Mouse (Mus musculus): ENCODE data around the gene Gm49661. TPM values are rescaled to one million over a fixed set of nuclear protein-coding genes. Genes with fewer than 3 reads are reported as not detected.

The Gm49661 gene
- not detected in 2 replicates for polyA plus RNA-seq (2015; fragmentation: Nextera tagmentation; extraction: Ambion mirVana)

- WGBS: under 1% methylated on average over 56 of the region's 56 CpGs
- H3K4me2 ChIP-seq (replicated peaks; ENCODE audit: low read depth, low read length): peak within 1 kb of the TSS; percentile 82
- H3K4me3 ChIP-seq (ENCODE audit: low read length): peak within 1 kb of the TSS; percentile 57
- H3K27ac ChIP-seq (ENCODE audit: low read length): peak within 1 kb of the TSS; percentile 89
- no peaks in the 10 kb centered on the region for H3K27me3 ChIP-seq (ENCODE audit: insufficient read depth, low read length)
- H3K36me3 ChIP-seq (ENCODE audit: insufficient read depth, low read length): peaks cover 32% of the 10 kb centered on the region
- H3K4me1 ChIP-seq (ENCODE audit: insufficient read depth, low read length): peaks cover 37% of the 10 kb centered on the region
- ATAC-seq (ENCODE audit: low FRiP score, low TSS enrichment): peak; percentile 72
- peak within 1 kb of the TSS; percentile 75 for H3K9ac ChIP-seq (replicated peaks; ENCODE audit: low read length)
- H3K9me3 ChIP-seq (ENCODE audit: low read length): no peaks in the 10 kb centered on the region
These were observed at the start of gene Gm49661, which contains the start of the genes Prdx2 and Rnaseh2a for GRCm38 (mm10) chr8:84969241-84970134. Gene Gm49661, minus strand, starts transcription at chr8:84969433. Gene Prdx2, plus strand, starts transcription at chr8:84969587. Gene Rnaseh2a, minus strand, starts transcription at chr8:84969767.

GRCm38 (mm10) chr8:85017209-85017608, 48.0 kb upstream of the Gm49661 start:
- no peak overlapping the region for H3K27ac ChIP-seq (ENCODE audit: low read length)
- peaks cover 15% of the 10 kb centered on the region for H3K27me3 ChIP-seq (ENCODE audit: insufficient read depth, low read length)
- H3K9ac ChIP-seq (replicated peaks; ENCODE audit: low read length): no peak overlapping the region
- ATAC-seq (ENCODE audit: low FRiP score, low TSS enrichment): no peak
- no peaks in the 10 kb centered on the region for H3K9me3 ChIP-seq (ENCODE audit: low read length)
- 61% methylated on average over 5 of the region's 5 CpGs for WGBS
- no peak overlapping the region for H3K4me3 ChIP-seq (ENCODE audit: low read length)
- no peak overlapping the region for H3K4me2 ChIP-seq (replicated peaks; ENCODE audit: low read depth, low read length)
- peaks cover 30% of the 10 kb centered on the region for H3K36me3 ChIP-seq (ENCODE audit: insufficient read depth, low read length)
- no peaks in the 10 kb centered on the region for H3K4me1 ChIP-seq (ENCODE audit: insufficient read depth, low read length)

DNA sequence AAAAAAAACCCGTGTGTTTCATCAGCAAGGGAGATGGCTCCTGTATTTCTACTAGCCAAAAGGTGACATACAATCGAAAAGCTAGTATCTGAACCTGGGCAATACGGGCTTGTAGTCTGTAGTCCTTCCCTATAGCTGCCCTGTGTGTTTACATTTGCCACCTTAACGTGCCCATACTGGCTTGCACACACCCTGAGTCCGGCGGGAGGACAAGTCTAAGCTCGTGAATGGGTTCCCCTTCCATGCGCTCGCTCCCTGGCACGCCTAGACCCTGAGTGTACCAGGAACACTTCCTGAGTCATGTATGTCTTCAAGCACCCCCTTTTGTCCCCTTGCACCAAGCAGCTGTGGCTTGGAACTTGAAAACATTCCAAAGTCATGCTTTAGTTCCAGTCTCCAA, 47.5 kb upstream of the Gm49661 start:
- 67% methylated on average over 10 of the region's 10 CpGs for WGBS
- no peak overlapping the region for H3K4me3 ChIP-seq (ENCODE audit: low read length)
- H3K27ac ChIP-seq (ENCODE audit: low read length): no peak overlapping the region
- H3K9me3 ChIP-seq (ENCODE audit: low read length): no peaks in the 10 kb centered on the region
- H3K27me3 ChIP-seq (ENCODE audit: insufficient read depth, low read length): peaks cover 15% of the 10 kb centered on the region
- no peak overlapping the region for H3K4me2 ChIP-seq (replicated peaks; ENCODE audit: low read depth, low read length)
- no peaks in the 10 kb centered on the region for H3K4me1 ChIP-seq (ENCODE audit: insufficient read depth, low read length)
- ATAC-seq (ENCODE audit: low FRiP score, low TSS enrichment): no peak
- H3K36me3 ChIP-seq (ENCODE audit: insufficient read depth, low read length): peaks cover 26% of the 10 kb centered on the region
- H3K9ac ChIP-seq (replicated peaks; ENCODE audit: low read length): no peak overlapping the region

DNA sequence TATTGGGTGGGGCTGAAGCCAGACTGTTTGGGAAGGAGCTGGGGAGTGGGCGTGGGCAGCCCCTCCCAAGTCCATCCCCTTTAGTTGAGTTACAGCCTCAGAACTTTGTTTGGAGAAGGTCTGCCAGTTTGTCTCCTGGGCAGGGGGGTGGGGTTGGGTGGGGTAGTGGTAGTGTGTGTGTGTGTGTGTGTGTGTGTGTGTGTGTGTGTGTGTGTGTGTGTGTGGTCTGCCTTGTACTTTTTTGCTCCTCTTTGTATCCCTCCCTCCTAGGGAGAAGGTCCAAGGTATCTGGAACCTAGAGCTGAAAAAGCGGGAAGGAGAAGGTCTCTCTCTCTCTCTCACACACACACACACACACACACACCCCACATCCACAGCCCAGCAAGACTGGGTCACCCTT, 45.2 kb upstream of the Gm49661 start, which contains the start of gene Best2:
Gene Best2, minus strand, starts transcription at position 101 of the 400 bp plus-strand sequence.
- H3K27me3 ChIP-seq (ENCODE audit: insufficient read depth, low read length): peaks cover 28% of the 10 kb centered on the region
- peak within 1 kb of the TSS; percentile 59 for H3K4me2 ChIP-seq (replicated peaks; ENCODE audit: low read depth, low read length)
- no peak for ATAC-seq (ENCODE audit: low FRiP score, low TSS enrichment)
- no peak within 1 kb of the TSS for H3K27ac ChIP-seq (ENCODE audit: low read length)
- 43% methylated on average over 2 of the region's 2 CpGs for WGBS
- no peaks in the 10 kb centered on the region for H3K9me3 ChIP-seq (ENCODE audit: low read length)
- H3K4me1 ChIP-seq (ENCODE audit: insufficient read depth, low read length): no peaks in the 10 kb centered on the region
- peak within 1 kb of the TSS; percentile 40; the same call in 1 of the 2 replicates for H3K9ac ChIP-seq (replicated peaks; ENCODE audit: low read length)
- peak within 1 kb of the TSS; percentile 35 for H3K4me3 ChIP-seq (ENCODE audit: low read length)
- H3K36me3 ChIP-seq (ENCODE audit: insufficient read depth, low read length): peaks cover 17% of the 10 kb centered on the region

GRCm38 (mm10) chr8:85013230-85013840, 44.1 kb upstream of the Gm49661 start:
- 6% methylated on average over 26 of the region's 26 CpGs for whole genome bisulfite sequencing
- Histone ChIP-seq H3K36me3 (ENCODE audit: insufficient read depth, low read length) (peaks cover 8% of the 10 kb centered on the region), H3K4me3 (ENCODE audit: low read length) (peak overlapping the region; percentile 35), H3K27ac (ENCODE audit: low read length) (no peak overlapping the region), H3K27me3 (ENCODE audit: insufficient read depth, low read length) (peaks cover 28% of the 10 kb centered on the region), H3K9me3 (ENCODE audit: low read length) (no peaks in the 10 kb centered on the region), H3K4me1 (ENCODE audit: insufficient read depth, low read length) (no peaks in the 10 kb centered on the region), H3K9ac (replicated peaks; ENCODE audit: low read length) (peak overlapping the region; percentile 40; the same call in 1 of the 2 replicates), H3K4me2 (replicated peaks; ENCODE audit: low read depth, low read length) (peak overlapping the region; percentile 59)
- peak; percentile 72 for ATAC-seq (ENCODE audit: low FRiP score, low TSS enrichment)

DNA sequence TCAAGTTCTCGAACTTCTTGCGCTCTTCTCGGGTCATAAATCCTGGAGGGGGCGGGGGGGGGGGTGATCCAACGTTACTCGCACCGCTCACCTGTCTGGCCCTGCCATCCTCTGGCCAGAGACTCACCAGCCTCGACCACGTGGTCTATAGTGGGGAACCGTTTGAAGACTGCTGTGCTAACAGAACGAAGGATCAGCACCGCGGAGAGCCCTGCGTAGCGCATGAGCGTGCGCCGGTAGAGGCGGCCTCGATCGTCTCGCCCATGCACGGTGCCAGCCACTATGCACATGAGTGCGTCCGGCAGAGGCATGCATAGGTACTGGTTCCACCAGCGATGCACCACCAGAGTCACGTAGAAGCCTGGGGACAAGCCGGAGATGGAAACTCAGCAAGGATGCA, 42.0 kb upstream of the Gm49661 start:
- H3K27ac ChIP-seq (ENCODE audit: low read length): no peak overlapping the region
- 11% methylated on average over 28 of the region's 28 CpGs for WGBS
- H3K36me3 ChIP-seq (ENCODE audit: insufficient read depth, low read length): no peaks in the 10 kb centered on the region
- H3K4me1 ChIP-seq (ENCODE audit: insufficient read depth, low read length): no peaks in the 10 kb centered on the region
- no peak overlapping the region for H3K9ac ChIP-seq (replicated peaks; ENCODE audit: low read length)
- peaks cover 36% of the 10 kb centered on the region for H3K27me3 ChIP-seq (ENCODE audit: insufficient read depth, low read length)
- H3K4me2 ChIP-seq (replicated peaks; ENCODE audit: low read depth, low read length): no peak overlapping the region
- no peak overlapping the region for H3K4me3 ChIP-seq (ENCODE audit: low read length)
- ATAC-seq (ENCODE audit: low FRiP score, low TSS enrichment): no peak; the same call in 1 of the 2 replicates
- H3K9me3 ChIP-seq (ENCODE audit: low read length): no peaks in the 10 kb centered on the region

GRCm38 (mm10) chr8:85007686-85008085, 38.5 kb upstream of the Gm49661 start:
- no peaks in the 10 kb centered on the region for H3K4me1 ChIP-seq (ENCODE audit: insufficient read depth, low read length)
- H3K9ac ChIP-seq (replicated peaks; ENCODE audit: low read length): peak overlapping the region; percentile 25; the same call in 1 of the 2 replicates
- peaks cover 23% of the 10 kb centered on the region for H3K27me3 ChIP-seq (ENCODE audit: insufficient read depth, low read length)
- WGBS: 10% methylated on average over 25 of the region's 25 CpGs
- no peak overlapping the region for H3K27ac ChIP-seq (ENCODE audit: low read length)
- no peak for ATAC-seq (ENCODE audit: low FRiP score, low TSS enrichment)
- no peak overlapping the region for H3K4me2 ChIP-seq (replicated peaks; ENCODE audit: low read depth, low read length)
- no peaks in the 10 kb centered on the region for H3K36me3 ChIP-seq (ENCODE audit: insufficient read depth, low read length)
- no peaks in the 10 kb centered on the region for H3K9me3 ChIP-seq (ENCODE audit: low read length)
- 0 out of 2 replicates have a peak overlapping the region, but pooled peaks have one; percentile 3 for H3K4me3 ChIP-seq (ENCODE audit: low read length)

DNA sequence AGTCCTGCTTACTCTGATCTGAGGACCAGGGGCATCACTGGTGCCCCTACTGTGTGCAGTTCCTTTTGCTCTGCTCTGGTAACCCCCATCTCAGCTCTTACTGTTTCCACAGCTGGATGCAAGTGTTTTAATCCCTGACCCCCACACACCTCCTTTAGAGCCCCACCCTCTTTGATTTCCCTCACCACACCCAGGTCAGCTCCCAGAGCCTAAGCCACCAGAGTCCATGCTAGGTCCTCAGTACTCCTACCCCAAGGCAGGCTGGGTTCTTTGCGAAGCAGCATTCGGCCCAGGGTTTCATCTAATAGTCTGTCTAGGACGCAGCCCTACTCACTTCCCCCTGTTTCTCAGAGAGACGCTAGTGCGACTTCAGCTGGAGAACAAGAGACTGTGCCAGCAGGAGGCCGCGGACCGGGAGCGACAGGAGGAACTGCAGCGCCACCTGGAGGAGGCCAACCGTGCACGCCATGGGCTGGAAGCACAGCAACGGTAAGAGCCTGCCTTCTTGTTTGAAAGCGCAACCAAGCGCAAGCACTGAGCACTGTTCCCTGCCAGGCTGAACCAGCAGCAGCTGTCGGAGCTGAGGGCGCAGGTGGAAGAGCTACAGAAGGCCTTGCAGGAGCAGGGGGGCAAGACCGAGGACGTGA, 28.5 kb upstream of the Gm49661 start:
- H3K4me3 ChIP-seq (ENCODE audit: low read length): no peak overlapping the region
- peaks cover 6% of the 10 kb centered on the region for H3K4me1 ChIP-seq (ENCODE audit: insufficient read depth, low read length)
- H3K36me3 ChIP-seq (ENCODE audit: insufficient read depth, low read length): 0 out of 2 replicates have a peak, but pooled peaks cover 4% of the 10 kb centered on the region
- H3K27ac ChIP-seq (ENCODE audit: low read length): no peak overlapping the region
- 0 out of 2 replicates have a peak overlapping the region, but pooled peaks have one; percentile 13 for H3K9ac ChIP-seq (replicated peaks; ENCODE audit: low read length)
- peak; percentile 76 for ATAC-seq (ENCODE audit: low FRiP score, low TSS enrichment)
- no peaks in the 10 kb centered on the region for H3K27me3 ChIP-seq (ENCODE audit: insufficient read depth, low read length)
- 0 out of 2 replicates have a peak overlapping the region, but pooled peaks have one; percentile 10 for H3K4me2 ChIP-seq (replicated peaks; ENCODE audit: low read depth, low read length)
- no peaks in the 10 kb centered on the region for H3K9me3 ChIP-seq (ENCODE audit: low read length)
- WGBS: 8% methylated on average over 19 of the region's 19 CpGs

DNA sequence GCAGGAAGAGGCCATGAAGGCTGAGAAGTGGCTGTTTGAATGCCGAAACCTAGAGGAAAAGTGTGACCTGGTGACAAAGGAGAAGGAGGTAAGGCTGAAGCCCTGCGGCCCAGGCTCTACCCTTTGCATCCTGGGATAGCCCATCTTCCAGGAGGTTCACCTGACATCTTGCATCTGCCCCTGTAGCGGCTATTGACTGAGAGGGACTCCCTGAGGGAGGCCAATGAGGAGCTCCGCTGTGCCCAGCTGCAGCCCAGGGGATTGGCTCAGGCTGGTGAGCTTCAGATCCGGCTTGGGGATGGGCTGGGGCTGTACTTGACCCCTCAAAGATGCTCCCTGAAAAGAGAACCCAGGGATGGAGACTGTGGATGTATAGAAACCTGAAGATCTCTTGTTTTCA, 27.7 kb upstream of the Gm49661 start:
- no peaks in the 10 kb centered on the region for H3K27me3 ChIP-seq (ENCODE audit: insufficient read depth, low read length)
- H3K4me3 ChIP-seq (ENCODE audit: low read length): no peak overlapping the region
- ATAC-seq (ENCODE audit: low FRiP score, low TSS enrichment): no peak
- no peaks in the 10 kb centered on the region for H3K9me3 ChIP-seq (ENCODE audit: low read length)
- H3K36me3 ChIP-seq (ENCODE audit: insufficient read depth, low read length): 0 out of 2 replicates have a peak, but pooled peaks cover 4% of the 10 kb centered on the region
- WGBS: 83% methylated on average over 5 of the region's 5 CpGs
- no peak overlapping the region for H3K27ac ChIP-seq (ENCODE audit: low read length)
- H3K4me2 ChIP-seq (replicated peaks; ENCODE audit: low read depth, low read length): no peak overlapping the region
- H3K9ac ChIP-seq (replicated peaks; ENCODE audit: low read length): no peak overlapping the region
- peaks cover 6% of the 10 kb centered on the region for H3K4me1 ChIP-seq (ENCODE audit: insufficient read depth, low read length)

All from kidney, embryonic 16.5 days (tissue).